ENCODE assay signal across 25 mouse cellular contexts in the genomic region with DNA sequence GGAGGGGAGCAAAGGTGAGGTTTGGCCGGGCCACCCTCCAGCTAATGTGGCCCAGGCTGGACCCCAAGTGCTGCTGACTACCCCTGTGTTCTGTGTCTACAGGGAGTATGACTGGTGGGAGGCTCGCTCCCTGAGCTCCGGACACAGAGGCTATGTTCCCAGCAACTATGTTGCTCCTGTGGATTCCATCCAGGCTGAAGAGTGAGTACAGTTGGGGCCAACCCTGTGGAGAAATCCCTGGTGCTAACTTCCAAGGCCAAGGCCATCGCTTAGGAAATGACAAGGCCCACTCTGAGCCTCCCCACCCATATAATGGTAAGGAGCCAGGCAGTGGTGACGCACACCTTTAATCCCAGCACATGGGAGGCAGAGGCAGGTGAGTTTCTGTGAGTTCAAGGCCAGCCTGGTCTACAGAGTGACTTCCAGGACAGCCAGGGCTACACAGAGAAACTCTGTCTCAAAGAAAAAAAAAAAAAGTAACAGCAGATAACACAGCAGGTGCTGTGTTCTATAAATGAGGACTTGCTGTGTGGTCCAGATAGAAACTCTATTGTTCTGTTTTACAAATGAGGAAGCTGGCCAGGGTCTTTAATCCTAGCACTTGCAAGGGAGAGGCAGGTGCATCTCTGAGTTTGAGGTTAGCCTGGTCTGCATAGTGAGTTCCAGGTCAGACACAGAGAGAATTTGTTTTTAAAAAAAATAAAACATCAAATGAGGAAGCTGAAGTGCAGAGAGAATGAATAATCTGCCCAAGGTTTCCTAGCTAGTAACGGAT. TPM values are rescaled to one million over a fixed set of nuclear protein-coding genes. Genes with fewer than 3 reads are reported as not detected.
DNase-seq lines count a peak whose midpoint lies in the region; ATAC-seq and TF ChIP-seq lines count a peak whose summit lies in the region.
"Had no signal": no experiment of that assay in that cellular context is flagged by ENCODE, and none has a peak within 500 bp of the region (broad histone marks: within the 10 kb centered on the region; RNA-seq: fewer than 3 reads in every experiment).

No protein-coding gene starts in this region.

- TF ChIP-seq EP300 in MEL (IDR thresholded peaks at IDR 0.05; ENCODE audit: low read depth in 1 of 2, low read length in 2 of 2): peak in 1 of 2 experiments; percentile 40; a peak in 2 of 4 replicates

- 77% methylated on average over 6 of the region's 6 CpGs for WGBS in spleen, adult 2 months

- peaks cover 7% of the 10 kb centered on the region; the same call in 1 of the 2 replicates for H3K4me1 ChIP-seq in spleen, adult 2 months (ENCODE audit: control insufficient read depth, insufficient read depth, insufficient read length)
- peaks cover 0 to 6% of the 10 kb centered on the region in 2 experiments; a peak in 1 of 4 replicates for H3K4me1 ChIP-seq in MEL (ENCODE audit: control insufficient read depth in 1 of 2, insufficient read depth in 2 of 2, low read length in 2 of 2)

- no peak overlapping the region for H3K9ac ChIP-seq in MEL (ENCODE audit: control insufficient read depth, low read depth, low read length, poor library complexity, severe bottlenecking)
- H3K9ac ChIP-seq: forebrain, postnatal 0 days; hindbrain, embryonic 14.5 days; liver, embryonic 15.5 days; lung, embryonic 15.5 days had no signal

- H3K27ac ChIP-seq in spleen, adult 2 months (ENCODE audit: insufficient read depth, low read length): peak overlapping the region; percentile 63
- no peak overlapping the region for H3K27ac ChIP-seq in MEL (ENCODE audit: control insufficient read depth, low read depth, low read length)
- H3K27ac ChIP-seq: forebrain, embryonic 10.5 days; hindbrain, embryonic 14.5 days; limb, embryonic 10.5 days; liver, embryonic 15.5 days; lung, embryonic 15.5 days had no signal

- DNase-seq in spleen, adult 2 months (ENCODE audit: low read depth in 1 of 2, low spot score in 2 of 2): no peak
- no peak for DNase-seq in spleen, adult 18-20 months
- peak; percentile 66 for DNase-seq in MEL (ENCODE audit: low read depth, low spot score)
- no peak for DNase-seq in left cerebral cortex, adult 18-20 months (ENCODE audit: low spot score in 2 of 2)
- no peak for DNase-seq in natural killer cell, adult 2 months (ENCODE audit: low spot score in 2 of 2)
- DNase-seq in frontal cortex, adult 2 months (ENCODE audit: extremely low spot score in 1 of 2, low spot score in 1 of 2): no peak
- DNase-seq: adrenal gland, postnatal 25 days; cerebellum, adult 11 months; cerebellum, adult 9-11 months; forebrain, postnatal 0 days; gastrocnemius, postnatal 25 days; heart, postnatal 4 days; kidney, adult 18-20 months; liver; lung, postnatal 36 days had no signal

- no peak for TF ChIP-seq RAD21 in MEL (IDR thresholded peaks at IDR 0.05; ENCODE audit: low read depth, low read length)

- H3K27me3 ChIP-seq in spleen, adult 2 months (ENCODE audit: control insufficient read depth, insufficient read depth, low read length): no peaks in the 10 kb centered on the region
- peaks cover 0 to 4% of the 10 kb centered on the region in 2 experiments; a peak in 2 of 4 replicates for H3K27me3 ChIP-seq in MEL (ENCODE audit: control insufficient read depth in 1 of 2, insufficient read depth in 2 of 2, low read length in 2 of 2)
- H3K27me3 ChIP-seq: liver, embryonic 15.5 days; lung, embryonic 15.5 days had no signal

- H3K79me2 ChIP-seq in MEL (ENCODE audit: control insufficient read depth, insufficient read depth, low read length, poor library complexity): no peaks in the 10 kb centered on the region

- no peak overlapping the region for H3K4me3 ChIP-seq in spleen, adult 2 months (ENCODE audit: extremely low read depth, insufficient read depth, insufficient read length)
- no peak overlapping the region for H3K4me3 ChIP-seq in MEL (ENCODE audit: control insufficient read depth in 1 of 2, insufficient read depth in 1 of 2, low read depth in 2 of 2, low read length in 2 of 2)
- H3K4me3 ChIP-seq: forebrain, embryonic 10.5 days; limb, embryonic 10.5 days; liver, embryonic 15.5 days; lung, embryonic 15.5 days; myocyte had no signal

- no peak for TF ChIP-seq POLR2A in spleen, adult 2 months (IDR thresholded peaks at IDR 0.05; ENCODE audit: low read depth, low read length)
- TF ChIP-seq POLR2A in MEL (IDR thresholded peaks at IDR 0.05; ENCODE audit: control insufficient read depth in 1 of 2, insufficient read depth in 1 of 2, low read depth in 1 of 2, low read length in 2 of 2, poor library complexity in 1 of 2): no peak

- ATAC-seq in megakaryocyte progenitor cell, adult 5-6 weeks (replicated peaks; ENCODE audit: poor library complexity): peak; percentile 44; the same call in 1 of the 2 replicates
- ATAC-seq: forebrain, postnatal 0 days; inflammation-experienced regulatory T-cells, adult 6 months; midbrain, embryonic 16.5 days had no signal

- no peak for TF ChIP-seq CTCF in spleen, adult 2 months (IDR thresholded peaks at IDR 0.05; ENCODE audit: extremely low read depth, insufficient read depth, insufficient read length, insufficient replicate concordance)
- TF ChIP-seq CTCF in MEL (IDR thresholded peaks at IDR 0.05 in 2 of 3, conservative IDR thresholded peaks at IDR 0.05 in 1 of 3; ENCODE audit: control insufficient read depth in 1 of 3, insufficient read depth in 1 of 3, low read depth in 2 of 3, low read length in 3 of 3, poor library complexity in 1 of 3, severe bottlenecking in 1 of 3): no peak

- H3K36me3 ChIP-seq in spleen, adult 2 months (ENCODE audit: control insufficient read depth, insufficient read depth, low read length): no peaks in the 10 kb centered on the region; the same call in 1 of the 2 replicates
- H3K36me3 ChIP-seq in MEL (ENCODE audit: control insufficient read depth in 1 of 2, insufficient read depth in 2 of 2, low read length in 2 of 2): no peaks in the 10 kb centered on the region; a peak in 1 of 4 replicates
- H3K36me3 ChIP-seq: forebrain, embryonic 10.5 days; limb, embryonic 10.5 days; liver, embryonic 15.5 days; lung, embryonic 15.5 days had no signal

- H3K9me3 ChIP-seq in MEL (replicated peaks; ENCODE audit: insufficient read depth, low read length): no peaks in the 10 kb centered on the region
- H3K9me3 ChIP-seq: forebrain, embryonic 10.5 days; limb, embryonic 10.5 days; liver, embryonic 15.5 days; lung, embryonic 15.5 days had no signal

TF ChIP-seq in MEL, 35 proteins besides CTCF, POLR2A, EP300 and RAD21:
- peak; percentile 91 for TF ChIP-seq ZNF384 (IDR thresholded peaks at IDR 0.05; ENCODE audit: low read depth, low read length)
- no peak for TF ChIP-seq POLR2AphosphoS2 (IDR thresholded peaks at IDR 0.05; ENCODE audit: low read length)
- 0 out of 2 replicates have a peak, but pooled peaks have one; percentile 13 for TF ChIP-seq ETS1 (IDR thresholded peaks at IDR 0.05; ENCODE audit: low read depth, low read length)
- no peak for TF ChIP-seq NRF1 (IDR thresholded peaks at IDR 0.05; ENCODE audit: insufficient read depth, low read depth, low read length, poor library complexity, severe bottlenecking)
- TF ChIP-seq MEF2A (IDR thresholded peaks at IDR 0.05; ENCODE audit: extremely low read depth, insufficient replicate concordance, low read depth, low read length, poor library complexity, severe bottlenecking): no peak
- TF ChIP-seq E2F4 (IDR thresholded peaks at IDR 0.05; ENCODE audit: borderline replicate concordance, low read depth, low read length): no peak
- no peak for TF ChIP-seq TBP (IDR thresholded peaks at IDR 0.05; ENCODE audit: low read depth, low read length)
- TF ChIP-seq SMC3 (IDR thresholded peaks at IDR 0.05; ENCODE audit: low read depth, low read length): no peak
- TF ChIP-seq BHLHE40 (IDR thresholded peaks at IDR 0.05; ENCODE audit: borderline replicate concordance, low read depth, low read length): no peak
- no peak for TF ChIP-seq GABPA (IDR thresholded peaks at IDR 0.05; ENCODE audit: low read depth, low read length)
- TF ChIP-seq TCF12 (IDR thresholded peaks at IDR 0.05; ENCODE audit: low read depth, low read length): peak; percentile 72
- TF ChIP-seq TAL1 (IDR thresholded peaks at IDR 0.05; ENCODE audit: low read length): peak; percentile 15; the same call in 1 of the 2 replicates
- TF ChIP-seq MYB (IDR thresholded peaks at IDR 0.05; ENCODE audit: low read depth, low read length): no peak
- no peak for TF ChIP-seq CHD2 (IDR thresholded peaks at IDR 0.05; ENCODE audit: low read length)
- no peak for TF ChIP-seq HCFC1 (IDR thresholded peaks at IDR 0.05; ENCODE audit: low read depth, low read length)
- TF ChIP-seq GATA1 (IDR thresholded peaks at IDR 0.05; ENCODE audit: low read depth, low read length): 0 out of 2 replicates have a peak, but pooled peaks have one; percentile 21

RNA-seq across cellular contexts. Expression of gene Fgr, which starts 14.9 kb away (rescaled TPM):
- 37.5 and 39.9 TPM in 2 replicates for polyA plus RNA-seq in spleen, adult 2 months (2012; rRNA removed)
- total RNA-seq in MEL (2012; rRNA removed): not detected in 2 replicates
- polyA plus RNA-seq in MEL (2012; ENCODE audit: insufficient read depth in 1 of 2, insufficient read length in 2 of 2, low read depth in 1 of 2, low replicate concordance in 2 of 2, missing spikeins in 1 of 2): not detected
- 3.2 and 3.4 TPM in 2 replicates for total RNA-seq in megakaryocyte progenitor cell, adult 5-6 weeks (2015)
- 2.5 and 3.0 TPM in 2 replicates for total RNA-seq in megakaryocyte progenitor cell, adult 5-6 weeks (2017)
- total RNA-seq in left cerebral cortex, adult 18-20 months (2021): under 1 TPM; 0.26 to 0.59 TPM
- polyA plus RNA-seq in frontal cortex, adult 2 months (2012; rRNA removed): 0.18 and 0.19 TPM in 2 replicates
- total RNA-seq: forebrain, postnatal 0 days had no signal
- polyA plus RNA-seq: myocyte; neural tube, embryonic 14.5 days had no signal

RNA-seq across cellular contexts. Expression of gene Ahdc1, which starts 22.3 kb away (rescaled TPM):
- 24.3 and 25.1 TPM in 2 replicates for polyA plus RNA-seq in spleen, adult 2 months (2012; rRNA removed)
- total RNA-seq in MEL (2012; rRNA removed): 2.5 and 2.9 TPM in 2 replicates
- 1 to 10 TPM in 1 of 2 experiments, not detected in 1; 8.8 TPM for polyA plus RNA-seq in MEL (2012; ENCODE audit: insufficient read depth in 1 of 2, insufficient read length in 2 of 2, low read depth in 1 of 2, low replicate concordance in 2 of 2, missing spikeins in 1 of 2)
- 4.1 and 5.3 TPM in 2 replicates for total RNA-seq in megakaryocyte progenitor cell, adult 5-6 weeks (2015)
- total RNA-seq in megakaryocyte progenitor cell, adult 5-6 weeks (2017): 0.81 and 3.8 TPM in 2 replicates
- 100 to 1,000 TPM; 108 to 121 TPM for total RNA-seq in left cerebral cortex, adult 18-20 months (2021)
- 28.5 and 28.6 TPM in 2 replicates for polyA plus RNA-seq in frontal cortex, adult 2 months (2012; rRNA removed)

Comparison
In these comparisons a context has a peak if more than half of its experiments do, and no peak if none do; other contexts are left out.
1. RNA of gene Ahdc1, which starts 22.3 kb away (total RNA-seq): 108 to 121 TPM in left cerebral cortex, adult 18-20 months; 0.81 to 5.3 TPM in megakaryocyte progenitor cell, adult 5-6 weeks and 2.5 to 2.9 TPM in MEL; every median in the first group is over 10 times any median in the second.